In genomic region chr19:22930368-22930834, GRCm38 (mm10) we compare ENCODE assay signal across 7 mouse cellular contexts.
DNase-seq lines count a peak whose midpoint lies in the region; ATAC-seq and TF ChIP-seq lines count a peak whose summit lies in the region.

No protein-coding gene starts in this region.

- no peak overlapping the region for H3K4me3 ChIP-seq in midbrain, embryonic 14.5 days (replicated peaks; ENCODE audit: low read depth, low read length)
- H3K4me3 ChIP-seq in midbrain, embryonic 11.5 days (ENCODE audit: low read depth, low read length) = no peak overlapping the region
- peak overlapping the region; percentile 40 for H3K4me3 ChIP-seq in gastrocnemius, adult 2 months

- no peaks in the 10 kb centered on the region for H3K9me3 ChIP-seq in midbrain, embryonic 14.5 days (ENCODE audit: control insufficient read depth, low read length)
- H3K9me3 ChIP-seq in midbrain, embryonic 11.5 days (ENCODE audit: control insufficient read depth, low read length) = no peaks in the 10 kb centered on the region

- peak; percentile 34 for DNase-seq in midbrain, embryonic 14.5 days
- no peak for DNase-seq in midbrain, embryonic 11.5 days (ENCODE audit: low spot score, missing footprints)
- peak; percentile 66 for DNase-seq in gastrocnemius, adult 2 months
- DNase-seq in kidney, postnatal 14 days = peak; percentile 76
- peak; percentile 47 for DNase-seq in ovary, postnatal 36 days (ENCODE audit: low spot score)
- no peak for DNase-seq in retina, embryonic 14.5 days (ENCODE audit: low spot score)

- H3K27ac ChIP-seq in midbrain, embryonic 14.5 days (replicated peaks; ENCODE audit: low read depth, low read length) = no peak overlapping the region
- no peak overlapping the region for H3K27ac ChIP-seq in midbrain, embryonic 11.5 days (ENCODE audit: low read depth, low read length)
- peak overlapping the region; percentile 79 for H3K27ac ChIP-seq in gastrocnemius, adult 2 months

- WGBS in midbrain, embryonic 14.5 days = 83% methylated on average over 7 of the region's 7 CpGs
- 89% methylated on average over 7 of the region's 7 CpGs for WGBS in midbrain, embryonic 11.5 days

- TF ChIP-seq CTCF in gastrocnemius, adult 2 months (IDR thresholded peaks at IDR 0.05) = peak; percentile 3; the same call in 1 of the 2 replicates

- no peaks in the 10 kb centered on the region for H3K36me3 ChIP-seq in midbrain, embryonic 14.5 days (ENCODE audit: control insufficient read depth, insufficient read depth, low read length)
- no peaks in the 10 kb centered on the region for H3K36me3 ChIP-seq in midbrain, embryonic 11.5 days (ENCODE audit: control insufficient read depth, insufficient read depth, low read length)

- no peak for ATAC-seq in midbrain, embryonic 14.5 days (ENCODE audit: low FRiP score, low TSS enrichment)
- no peak for ATAC-seq in midbrain, embryonic 11.5 days (ENCODE audit: low FRiP score)
- peak; percentile 42; the same call in 1 of the 2 replicates for ATAC-seq in cerebellum, adult (ENCODE audit: insufficient number of reproducible peaks, low FRiP score, low TSS enrichment)

- intact Hi-C loops in gastrocnemius, adult 2 months (cut with DNase I) = no loop called here

- no peak overlapping the region for H3K4me2 ChIP-seq in midbrain, embryonic 14.5 days (ENCODE audit: low read length)
- H3K4me2 ChIP-seq in midbrain, embryonic 11.5 days = no peak overlapping the region

- no peak overlapping the region for H3K9ac ChIP-seq in midbrain, embryonic 14.5 days (replicated peaks; ENCODE audit: low read length)
- no peak overlapping the region for H3K9ac ChIP-seq in midbrain, embryonic 11.5 days (ENCODE audit: low read length)

- H3K4me1 ChIP-seq in midbrain, embryonic 14.5 days (ENCODE audit: control insufficient read depth, insufficient read depth, low read length) = no peaks in the 10 kb centered on the region
- no peaks in the 10 kb centered on the region for H3K4me1 ChIP-seq in midbrain, embryonic 11.5 days (ENCODE audit: control insufficient read depth, insufficient read depth, low read length)

- H3K27me3 ChIP-seq in midbrain, embryonic 14.5 days (ENCODE audit: control insufficient read depth, insufficient read depth, low read length) = no peaks in the 10 kb centered on the region
- no peaks in the 10 kb centered on the region for H3K27me3 ChIP-seq in midbrain, embryonic 11.5 days (ENCODE audit: control insufficient read depth, insufficient read depth, low read length)

Comparison
In these comparisons a context has a peak if more than half of its experiments do, and no peak if none do; other contexts are left out.
1. DNase-seq: peak in midbrain, embryonic 14.5 days (single experiment), gastrocnemius, adult 2 months (single experiment), kidney, postnatal 14 days (single experiment) and ovary, postnatal 36 days (single experiment); none in midbrain, embryonic 11.5 days (single experiment) and retina, embryonic 14.5 days (single experiment).